Mouse (Mus musculus) megakaryocyte, embryonic 14.5 days (primary cell): ENCODE data around the gene Sh3kbp1.

ENCODE experiments used
- FLI1 ChIP-seq: IDR thresholded peaks from 2 replicates; pipeline ENCODE4 v1.6.1; 2012; ENCODE audit warnings: low read length, inconsistent platforms, mixed read lengths
- GATA1 ChIP-seq: IDR thresholded peaks from 3 replicates; pipeline ENCODE4 v1.6.1; 2012; ENCODE audit warnings: mixed read lengths, low read length, inconsistent platforms, borderline replicate concordance

DNA sequence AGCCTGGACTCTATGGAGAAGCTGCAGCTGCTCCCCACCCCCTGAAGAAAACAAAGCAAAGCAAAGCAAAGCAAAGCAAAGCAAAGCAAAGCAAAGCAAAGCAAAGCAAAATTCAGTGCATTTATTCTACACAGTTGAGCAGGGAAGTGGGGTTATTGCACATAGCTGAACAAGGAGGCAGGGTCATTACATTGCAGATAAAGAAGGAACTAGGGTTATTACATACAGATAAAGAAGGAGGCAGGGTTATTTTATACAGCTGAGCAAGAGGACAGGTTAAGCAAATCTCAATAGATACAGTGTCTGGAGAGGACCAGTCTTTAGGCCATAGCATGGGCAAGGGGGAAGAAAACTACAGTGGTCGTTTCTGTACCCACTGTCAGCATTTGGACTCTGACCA is 177.3 kb downstream of the Sh3kbp1 start:
- TF ChIP-seq GATA1 (no peak), FLI1 (no peak)
